Mouse (Mus musculus): ENCODE results near the gene Ggta1.
A peak's percentile ranks its signal among the peaks of the same experiment; 100 is the strongest.
"Not testable (repeated sequence)": the region's sequence is repeated elsewhere in the genome, so short reads cannot be mapped to it uniquely, and the experiment has no call there.

Gene Ggta1

GRCm38 (mm10) chr2:35460378-35460880, 2.6 kb downstream of the Ggta1 start:
- peak; percentile 14 for DNase-seq (ENCODE audit: low read depth, low spot score)

GRCm38 (mm10) chr2:35459316-35459715, 3.7 kb downstream of the Ggta1 start:
- DNase-seq (ENCODE audit: low read depth, low spot score), result no peak

GRCm38 (mm10) chr2:35458421-35458820, 4.6 kb downstream of the Ggta1 start:
- DNase-seq (ENCODE audit: low read depth, low spot score), result no peak

DNA sequence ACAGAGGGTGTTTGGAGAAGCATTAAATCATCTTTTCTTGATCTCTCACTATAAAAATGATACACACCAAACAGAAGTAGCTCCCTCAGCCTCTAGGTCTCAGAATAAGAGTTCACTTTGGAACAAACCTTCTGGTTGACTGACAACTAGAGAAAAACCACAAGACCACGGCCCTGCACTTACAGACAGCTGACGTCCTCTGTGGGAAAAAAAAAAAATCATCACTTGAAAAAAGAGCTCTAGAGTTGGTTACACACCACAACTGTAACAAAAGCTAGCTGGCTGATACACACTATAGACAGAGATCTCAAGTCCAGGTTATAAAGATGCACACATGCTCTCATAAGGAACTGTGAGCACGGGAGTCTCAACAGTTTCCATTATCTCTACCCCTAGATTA, 9.3 kb downstream of the Ggta1 start:
- peak; percentile 77 for DNase-seq (ENCODE audit: low read depth, low spot score)

GRCm38 (mm10) chr2:35452695-35453094, 10.3 kb downstream of the Ggta1 start:
- DNase-seq (ENCODE audit: low read depth, low spot score), result not testable (repeated sequence)

- DNase-seq (ENCODE audit: low read depth, low spot score), result no peak
Observed at GRCm38 (mm10) chr2:35451484-35452050, 11.5 kb downstream of the Ggta1 start.

GRCm38 (mm10) chr2:35450856-35451255, 12.2 kb downstream of the Ggta1 start:
- no peak for DNase-seq (ENCODE audit: low read depth, low spot score)

- DNase-seq (ENCODE audit: low read depth, low spot score), result no peak
Observed at GRCm38 (mm10) chr2:35449687-35450622, 13.1 kb downstream of the Ggta1 start.

- DNase-seq (ENCODE audit: low read depth, low spot score), result no peak
Observed at GRCm38 (mm10) chr2:35448914-35449670, 13.9 kb downstream of the Ggta1 start.

GRCm38 (mm10) chr2:35448215-35448913, 14.7 kb downstream of the Ggta1 start:
- DNase-seq (ENCODE audit: low read depth, low spot score), result peak; percentile 27

DNA sequence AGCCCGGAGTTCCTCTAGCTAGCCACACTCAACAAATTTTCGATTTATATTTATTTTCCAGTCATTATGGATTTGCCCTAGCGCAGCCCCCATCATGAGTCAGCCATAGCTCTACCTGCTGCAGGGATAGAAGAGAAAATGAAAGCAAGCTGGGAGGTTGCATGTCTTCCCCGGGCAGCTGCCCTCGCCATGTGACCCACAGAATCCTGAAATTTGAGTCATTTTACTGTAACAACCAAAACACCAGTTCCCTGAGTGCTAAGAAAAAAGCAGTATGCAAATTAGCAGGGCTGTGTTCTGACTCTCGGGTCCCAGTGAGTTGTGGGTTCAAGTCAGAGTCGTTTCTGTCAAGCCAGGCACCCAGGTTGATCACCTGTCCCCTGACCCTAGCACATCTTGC, 15.6 kb downstream of the Ggta1 start:
- DNase-seq (ENCODE audit: low read depth, low spot score), result peak; percentile 47

GRCm38 (mm10) chr2:35446798-35447197, 16.2 kb downstream of the Ggta1 start:
- DNase-seq (ENCODE audit: low read depth, low spot score), result peak; percentile 54

DNA sequence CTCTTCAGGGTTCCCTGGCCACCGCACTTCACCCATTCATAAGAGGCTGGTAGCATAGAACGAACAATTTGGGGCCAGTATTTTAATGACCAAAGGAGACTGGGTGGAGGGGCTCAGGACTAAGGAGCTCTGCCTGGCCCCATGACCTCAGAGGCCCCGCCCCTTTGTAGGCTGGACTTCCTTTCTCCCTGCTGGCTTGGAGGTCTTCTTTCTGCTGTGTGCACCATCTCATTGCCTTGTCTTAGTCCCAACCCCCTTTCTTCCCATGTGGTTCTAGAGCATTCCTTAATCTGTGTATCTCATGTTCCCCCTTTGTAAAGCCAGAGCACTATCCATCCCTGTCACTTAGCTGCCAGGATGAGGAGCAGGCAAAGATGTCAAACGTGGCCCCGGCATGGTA, 16.7 kb downstream of the Ggta1 start:
- DNase-seq (ENCODE audit: low read depth, low spot score), result peak; percentile 26

- no peak for DNase-seq (ENCODE audit: low read depth, low spot score)
Observed at GRCm38 (mm10) chr2:35445610-35446009, 17.4 kb downstream of the Ggta1 start.

DNA sequence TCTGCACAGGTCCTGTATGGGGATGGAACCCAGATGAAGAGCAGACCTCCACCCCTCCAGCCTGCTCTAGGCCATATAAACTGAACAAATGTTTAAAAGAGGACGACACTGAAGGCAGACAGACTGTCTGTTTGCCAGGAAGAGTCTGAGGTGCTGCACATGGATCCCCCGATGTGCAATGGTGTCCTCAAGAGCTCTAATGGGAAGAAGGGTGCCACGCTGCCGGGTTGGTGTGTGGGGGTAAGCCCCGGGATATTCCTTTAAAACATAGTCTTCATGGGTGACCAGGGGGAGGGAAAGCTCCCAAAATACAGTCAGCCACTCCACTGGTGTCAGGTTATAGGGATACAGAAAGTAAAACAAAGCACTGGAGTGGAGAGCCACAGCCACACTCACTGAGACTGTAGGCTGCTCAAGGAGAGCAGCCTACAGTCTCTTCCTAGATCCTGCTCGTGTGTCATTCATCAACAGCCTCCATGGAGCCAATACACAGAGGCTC, 18.2 kb downstream of the Ggta1 start:
- DNase-seq (ENCODE audit: low read depth, low spot score), result no peak

GRCm38 (mm10) chr2:35443981-35444763, 18.9 kb downstream of the Ggta1 start:
- DNase-seq (ENCODE audit: low read depth, low spot score), result no peak

- no peak for DNase-seq (ENCODE audit: low read depth, low spot score)
Observed at GRCm38 (mm10) chr2:35443325-35443724, 19.7 kb downstream of the Ggta1 start.

- no peak for DNase-seq (ENCODE audit: low read depth, low spot score)
Observed at GRCm38 (mm10) chr2:35442079-35442478, 21.0 kb downstream of the Ggta1 start.

GRCm38 (mm10) chr2:35441419-35441818, 21.6 kb downstream of the Ggta1 start:
- no peak for DNase-seq (ENCODE audit: low read depth, low spot score)

DNA sequence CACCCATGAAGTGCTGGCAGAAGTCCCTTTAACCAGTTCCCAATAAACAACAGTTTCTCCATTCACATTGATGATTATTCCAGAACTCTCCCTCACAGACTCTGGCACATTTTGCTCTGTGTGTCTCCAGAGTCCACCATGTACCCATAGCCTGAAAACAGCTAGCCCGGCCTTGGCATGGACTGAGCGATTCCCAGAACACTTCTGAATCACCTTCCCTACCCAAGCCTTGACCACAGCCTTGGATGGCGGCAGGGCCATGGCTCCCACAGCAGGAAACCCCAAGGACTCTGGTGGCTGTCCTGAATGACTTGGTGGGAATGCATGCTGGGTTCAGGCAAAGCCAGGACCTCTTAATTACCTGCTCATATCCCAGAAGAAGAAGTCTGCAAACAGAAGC, 22.6 kb downstream of the Ggta1 start:
- no peak for DNase-seq (ENCODE audit: low read depth, low spot score)
